Mouse (Mus musculus) natural killer cell, adult 2 months (primary cell): ENCODE results near the gene Mia.

ENCODE experiments used
- DNase-seq, 2 experiments: peaks; one replicate each; pipeline ENCODE4 v3.0.0; 2022; ENCODE audit warnings: low spot score in 2 of 2

The Mia gene

DNA sequence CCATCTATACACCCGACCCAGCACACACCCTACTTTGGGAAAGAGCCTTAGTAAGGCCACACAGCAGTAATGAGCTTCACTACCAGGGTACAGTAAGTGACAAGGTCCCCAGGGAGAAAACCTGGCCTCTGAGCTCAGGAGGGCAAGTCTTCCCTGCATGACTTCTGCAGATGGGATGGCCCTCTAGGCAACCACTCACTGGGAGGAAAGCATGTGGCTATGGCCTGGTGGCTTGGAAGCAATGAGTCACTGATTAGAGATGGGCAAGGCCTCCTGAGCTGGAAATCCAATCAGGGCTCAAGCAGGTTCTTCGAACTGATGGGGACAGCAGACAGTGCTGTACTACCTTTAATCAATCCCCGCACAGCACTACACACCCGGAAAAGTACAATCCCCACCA is 19.2 kb downstream of the Mia start:
- DNase-seq = no peak

GRCm38 (mm10) chr7:27160921-27161320 is 20.0 kb downstream of the Mia start:
- DNase-seq = no peak

- DNase-seq = peak; percentile 78 to 87
Observed at GRCm38 (mm10) chr7:27159882-27160281, 21.1 kb downstream of the Mia start.

GRCm38 (mm10) chr7:27159256-27159655 is 21.7 kb downstream of the Mia start:
- no peak for DNase-seq

DNA sequence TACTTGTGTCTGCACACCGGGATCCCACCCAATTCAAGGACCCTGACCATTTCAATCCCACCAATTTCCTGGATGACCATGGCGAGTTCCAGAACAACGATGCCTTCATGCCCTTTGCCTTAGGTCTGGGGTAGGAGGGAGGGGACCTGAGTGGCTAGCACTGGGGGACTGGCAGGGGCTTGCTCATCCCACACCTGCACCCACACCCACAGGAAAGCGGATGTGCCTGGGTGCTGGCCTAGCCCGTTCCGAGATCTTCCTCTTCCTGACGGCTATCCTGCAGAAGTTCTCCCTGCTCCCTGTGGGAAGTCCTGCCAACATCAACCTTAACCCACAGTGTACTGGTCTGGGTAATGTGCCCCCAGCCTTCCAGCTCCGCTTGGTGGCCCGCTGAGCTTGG is 22.8 kb downstream of the Mia start:
- no peak for DNase-seq

GRCm38 (mm10) chr7:27156005-27156404 is 25.0 kb downstream of the Mia start:
- DNase-seq = no peak

GRCm38 (mm10) chr7:27153205-27153764 is 27.7 kb downstream of the Mia start, which contains the start of gene Cyp2t4:
TSS of gene Cyp2t4 (plus strand) at chr7:27153714.
- DNase-seq = no peak

- DNase-seq = no peak
Observed at GRCm38 (mm10) chr7:27136410-27136996, 44.5 kb downstream of the Mia start.

DNA sequence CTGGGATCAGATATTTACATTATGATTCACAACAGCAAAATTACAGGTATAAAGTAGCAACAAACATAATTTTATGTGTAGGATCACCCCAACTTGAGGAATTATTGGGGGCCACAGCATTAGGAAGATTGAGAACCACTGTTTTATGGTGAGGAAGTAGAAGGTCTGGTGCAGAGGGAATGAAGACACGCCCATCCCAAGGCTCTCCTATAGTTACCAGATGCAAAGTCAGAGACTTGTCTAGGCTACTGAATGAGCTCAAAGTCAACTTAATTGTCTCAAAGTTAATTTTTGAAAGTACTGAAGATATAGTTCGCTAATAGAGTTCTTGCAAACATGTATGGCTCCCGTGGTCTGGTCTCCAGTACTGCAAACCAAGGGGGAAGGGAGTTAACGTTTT is 47.2 kb downstream of the Mia start:
- no peak for DNase-seq

GRCm38 (mm10) chr7:27133156-27133555 is 47.8 kb downstream of the Mia start:
- DNase-seq = no peak

- DNase-seq = peak; percentile 11 to 27
Observed at GRCm38 (mm10) chr7:27132588-27132987, 48.4 kb downstream of the Mia start.

DNA sequence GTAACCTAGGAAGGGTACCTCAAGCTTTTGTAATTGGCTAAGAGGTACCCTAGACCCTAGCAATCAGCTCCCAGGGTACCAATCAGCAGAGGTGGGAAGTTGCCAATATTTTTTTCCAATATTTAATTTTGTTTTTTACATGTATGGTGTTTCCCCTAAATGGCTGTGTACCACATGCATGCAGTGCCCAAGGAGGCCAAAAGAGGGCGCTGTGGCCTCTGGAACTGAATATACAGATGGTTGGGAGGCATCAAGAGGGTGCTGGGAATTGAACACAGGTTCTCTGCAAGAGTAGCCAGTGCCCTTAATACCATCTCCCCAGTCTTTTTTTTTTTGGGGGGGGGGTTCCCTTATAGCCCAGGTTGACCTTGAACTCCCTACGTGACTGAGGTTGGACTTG is 49.6 kb downstream of the Mia start:
- DNase-seq = no peak

DNA sequence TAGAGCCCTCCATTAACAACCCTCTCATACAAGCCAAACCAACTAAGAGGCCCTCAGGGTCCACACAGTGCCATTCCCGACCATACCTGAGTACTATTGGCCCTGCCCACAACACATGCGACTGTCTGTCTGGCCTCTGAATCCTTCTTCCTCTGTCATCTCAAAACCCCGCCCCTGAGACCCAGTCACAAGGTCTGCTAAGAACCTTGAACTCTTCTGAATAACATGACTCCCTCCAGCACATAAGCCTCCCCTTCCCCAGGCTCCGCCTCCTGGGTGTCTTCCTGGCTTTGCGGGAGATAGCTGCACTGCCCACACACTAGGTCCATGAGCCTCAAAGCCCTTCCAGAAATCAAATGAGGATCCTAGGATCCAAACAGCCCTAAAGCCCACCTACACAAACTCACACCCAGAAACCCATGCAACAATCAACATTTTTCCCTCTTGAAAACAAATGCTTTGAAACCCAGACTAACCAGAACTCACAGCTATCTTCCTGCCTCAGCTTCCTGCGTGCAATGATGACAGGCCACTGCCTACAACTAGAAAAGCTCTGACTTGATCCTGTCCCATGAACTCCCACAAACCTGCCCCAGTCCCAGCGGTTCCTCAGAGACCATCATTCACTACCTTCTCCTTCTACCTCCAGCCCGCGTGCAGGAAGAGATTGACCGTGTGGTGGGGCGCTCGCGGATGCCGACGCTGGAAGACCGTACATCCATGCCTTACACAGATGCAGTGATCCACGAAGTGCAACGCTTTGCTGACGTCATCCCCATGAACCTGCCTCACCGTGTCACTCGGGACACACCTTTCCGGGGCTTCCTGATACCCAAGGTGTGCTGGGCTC is 50.2 kb downstream of the Mia start:
- no peak for DNase-seq

DNA sequence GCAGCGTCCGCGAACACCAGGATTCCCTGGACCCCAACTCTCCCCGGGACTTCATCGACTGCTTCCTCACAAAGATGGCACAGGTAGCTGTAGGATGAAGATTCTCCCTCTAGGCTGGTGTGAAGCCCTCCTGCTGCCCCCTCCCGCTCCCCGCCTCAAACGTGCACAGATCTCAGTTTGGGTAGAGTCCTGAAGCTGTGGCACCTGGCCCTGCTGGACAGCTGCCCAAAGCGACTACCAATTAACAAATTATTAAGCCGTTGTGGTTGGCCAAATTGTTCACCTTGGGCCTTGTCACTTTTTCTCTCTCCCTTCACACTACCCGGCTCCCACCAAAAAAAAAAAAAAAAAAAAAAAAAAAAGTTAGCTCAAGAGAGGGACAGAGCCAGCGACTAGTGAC is 51.1 kb downstream of the Mia start:
- DNase-seq = no peak
